Mouse (Mus musculus): ENCODE results near the gene Arhgef28. TPM values are rescaled to one million over a fixed set of nuclear protein-coding genes. Genes with fewer than 3 reads are reported as not detected.

Arhgef28 gene
- polyA plus RNA-seq, 1 experiment, result 0.42 TPM

DNA sequence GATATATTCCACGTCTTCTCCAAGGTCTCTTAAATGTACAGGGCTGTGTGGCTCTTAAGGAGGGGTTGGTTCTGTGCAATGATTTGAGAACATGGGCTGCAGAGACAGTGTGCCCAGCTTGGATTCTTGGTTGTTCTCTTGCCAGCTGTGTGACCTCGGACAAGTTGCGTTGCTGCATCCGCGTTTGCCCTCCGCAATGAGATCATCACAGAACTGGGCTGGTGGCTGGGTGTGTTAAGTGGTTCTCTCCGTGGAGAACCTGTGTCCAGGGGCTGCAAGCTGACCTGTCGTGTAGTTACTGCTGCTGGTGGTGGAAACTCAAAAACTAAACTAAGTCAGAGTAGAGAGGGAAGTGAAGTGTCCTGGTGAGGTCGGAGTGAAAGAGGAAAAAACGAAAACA lies 279.9 kb downstream of the Arhgef28 start:
- Histone ChIP-seq H3K4me3 (ENCODE audit: extremely low read depth, insufficient read depth, insufficient read length) (no peak overlapping the region), H3K36me3 (ENCODE audit: control insufficient read depth, insufficient read depth, low read length) (no peaks in the 10 kb centered on the region), H3K27ac (ENCODE audit: insufficient read depth, low read length) (no peak overlapping the region), H3K4me1 (ENCODE audit: control insufficient read depth, insufficient read depth, insufficient read length) (no peaks in the 10 kb centered on the region), H3K27me3 (ENCODE audit: control insufficient read depth, insufficient read depth, low read length) (no peaks in the 10 kb centered on the region)
- WGBS, result 88% methylated on average over 10 of the region's 10 CpGs
- TF ChIP-seq CTCF (IDR thresholded peaks at IDR 0.05; ENCODE audit: extremely low read depth, insufficient read depth, insufficient read length, insufficient replicate concordance) (no peak), POLR2A (IDR thresholded peaks at IDR 0.05; ENCODE audit: low read depth, low read length) (no peak)
- DNase-seq (ENCODE audit: low read depth in 1 of 2, low spot score in 2 of 2), result no peak

DNA sequence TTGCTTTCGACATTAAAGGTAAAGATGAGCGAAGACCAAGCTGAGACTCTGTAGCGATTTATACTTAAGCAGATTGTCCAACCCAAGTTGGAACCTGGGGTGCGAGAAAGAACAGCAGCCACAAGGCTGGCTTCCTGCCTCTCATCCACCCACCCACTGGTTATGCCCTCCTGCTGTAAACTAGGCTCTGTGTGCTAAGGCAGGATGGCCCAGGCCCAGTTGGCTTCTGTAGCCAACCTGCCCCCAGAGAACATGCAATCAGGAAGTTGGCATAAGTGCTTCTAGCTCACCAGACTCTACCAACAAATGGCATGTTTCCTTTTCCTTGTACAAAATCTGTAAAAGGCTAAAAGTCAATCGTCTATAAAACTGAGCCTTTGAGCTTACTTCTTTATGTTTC lies 283.2 kb downstream of the Arhgef28 start:
- no peaks in the 10 kb centered on the region for H3K27me3 ChIP-seq (ENCODE audit: control insufficient read depth, insufficient read depth, low read length)
- no peak overlapping the region for H3K27ac ChIP-seq (ENCODE audit: insufficient read depth, low read length)
- H3K4me1 ChIP-seq (ENCODE audit: control insufficient read depth, insufficient read depth, insufficient read length), result no peaks in the 10 kb centered on the region
- no peak for DNase-seq (ENCODE audit: low read depth in 1 of 2, low spot score in 2 of 2)
- no peak overlapping the region for H3K4me3 ChIP-seq (ENCODE audit: extremely low read depth, insufficient read depth, insufficient read length)
- no peaks in the 10 kb centered on the region for H3K36me3 ChIP-seq (ENCODE audit: control insufficient read depth, insufficient read depth, low read length)
- WGBS, result 77% methylated on average over 5 of the region's 5 CpGs
- TF ChIP-seq POLR2A (IDR thresholded peaks at IDR 0.05; ENCODE audit: low read depth, low read length), result no peak
- TF ChIP-seq CTCF (IDR thresholded peaks at IDR 0.05; ENCODE audit: extremely low read depth, insufficient read depth, insufficient read length, insufficient replicate concordance), result no peak

DNA sequence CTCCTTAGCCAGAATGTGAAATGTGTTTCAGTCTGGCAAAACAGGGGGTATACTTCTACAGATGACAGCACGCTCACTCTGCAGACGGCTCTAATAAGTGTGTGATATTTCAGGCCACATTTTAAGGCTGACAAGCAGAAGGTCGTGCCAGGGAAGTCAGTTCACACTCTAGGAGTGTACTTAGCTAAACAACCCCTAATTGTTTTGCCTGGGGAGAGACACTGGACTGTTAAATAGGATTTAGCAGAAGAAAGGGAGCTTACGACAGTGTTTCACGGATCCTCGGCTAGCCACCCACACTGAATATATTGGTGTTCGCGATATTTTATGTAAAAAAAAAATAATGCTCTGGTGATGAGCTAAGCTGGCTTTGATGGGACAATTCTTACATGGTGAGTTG lies 286.6 kb downstream of the Arhgef28 start:
- no peak for TF ChIP-seq CTCF (IDR thresholded peaks at IDR 0.05; ENCODE audit: extremely low read depth, insufficient read depth, insufficient read length, insufficient replicate concordance)
- Histone ChIP-seq H3K27me3 (ENCODE audit: control insufficient read depth, insufficient read depth, low read length) (no peaks in the 10 kb centered on the region), H3K36me3 (ENCODE audit: control insufficient read depth, insufficient read depth, low read length) (no peaks in the 10 kb centered on the region), H3K4me1 (ENCODE audit: control insufficient read depth, insufficient read depth, insufficient read length) (no peaks in the 10 kb centered on the region), H3K27ac (ENCODE audit: insufficient read depth, low read length) (no peak overlapping the region), H3K4me3 (ENCODE audit: extremely low read depth, insufficient read depth, insufficient read length) (no peak overlapping the region)
- WGBS, result 85% methylated on average over 8 of the region's 8 CpGs
- no peak for DNase-seq (ENCODE audit: low read depth in 1 of 2, low spot score in 2 of 2)

DNA sequence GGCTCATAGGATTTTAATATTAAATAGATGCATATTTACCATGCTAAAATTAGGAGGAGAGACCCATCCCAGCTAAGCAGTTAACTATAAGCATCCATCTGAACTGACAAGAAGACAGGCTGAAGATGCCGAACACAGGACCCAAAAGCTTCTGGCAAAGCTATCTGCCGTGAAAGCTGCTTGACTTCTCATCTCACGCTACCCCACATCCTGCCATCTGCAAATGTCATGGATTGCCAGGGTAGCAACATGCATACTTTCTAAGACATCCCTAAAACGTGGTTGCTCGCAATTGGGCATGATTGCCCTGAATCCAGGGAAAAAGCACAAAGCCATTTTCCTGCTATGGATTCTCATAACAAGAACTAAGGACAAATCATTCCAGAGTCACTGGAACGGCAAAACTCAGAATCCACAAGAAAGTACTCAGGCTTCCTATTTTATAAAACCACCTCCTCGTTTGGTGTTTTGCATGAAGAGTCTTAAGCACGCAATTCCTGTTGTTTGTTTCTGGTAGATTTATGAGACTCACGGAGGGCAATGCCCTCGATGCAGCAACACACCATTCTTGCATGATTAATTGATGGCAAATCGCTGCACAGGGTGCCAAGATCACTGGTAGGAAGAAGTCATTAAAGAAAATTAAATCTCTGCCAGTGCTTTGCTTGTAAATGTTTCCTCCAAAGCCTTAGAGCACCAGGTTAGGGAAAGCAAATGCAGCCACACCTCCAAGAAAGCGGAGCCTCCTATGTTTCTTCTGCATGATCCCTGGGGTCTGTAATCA lies 287.9 kb downstream of the Arhgef28 start:
- H3K27me3 ChIP-seq (ENCODE audit: control insufficient read depth, insufficient read depth, low read length), result no peaks in the 10 kb centered on the region
- no peak for DNase-seq (ENCODE audit: low read depth in 1 of 2, low spot score in 2 of 2)
- no peaks in the 10 kb centered on the region for H3K4me1 ChIP-seq (ENCODE audit: control insufficient read depth, insufficient read depth, insufficient read length)
- no peaks in the 10 kb centered on the region for H3K36me3 ChIP-seq (ENCODE audit: control insufficient read depth, insufficient read depth, low read length)
- H3K4me3 ChIP-seq (ENCODE audit: extremely low read depth, insufficient read depth, insufficient read length), result no peak overlapping the region
- no peak for TF ChIP-seq POLR2A (IDR thresholded peaks at IDR 0.05; ENCODE audit: low read depth, low read length)
- TF ChIP-seq CTCF (IDR thresholded peaks at IDR 0.05; ENCODE audit: extremely low read depth, insufficient read depth, insufficient read length, insufficient replicate concordance), result no peak
- WGBS, result 86% methylated on average over 12 of the region's 12 CpGs
- H3K27ac ChIP-seq (ENCODE audit: insufficient read depth, low read length), result no peak overlapping the region

DNA sequence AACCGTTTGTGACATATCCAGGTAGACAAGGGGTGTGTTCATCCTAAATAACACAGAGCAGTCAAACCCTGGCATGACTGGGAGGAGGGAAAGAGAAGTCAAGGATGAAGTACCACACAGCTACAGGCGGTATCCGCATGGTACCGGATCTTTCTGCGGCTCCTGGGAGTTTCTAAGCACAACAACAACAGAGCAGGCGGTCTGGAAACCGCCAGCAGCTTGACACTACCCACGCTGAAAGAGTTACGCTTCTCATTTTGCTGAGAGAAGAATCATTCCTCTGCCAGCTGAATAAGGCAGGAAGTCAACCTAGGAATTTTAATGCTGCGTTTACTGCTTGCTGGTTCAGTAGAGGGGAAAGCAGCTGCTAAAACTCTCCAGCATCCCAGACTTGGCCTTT lies 295.2 kb downstream of the Arhgef28 start:
- no peaks in the 10 kb centered on the region for H3K36me3 ChIP-seq (ENCODE audit: control insufficient read depth, insufficient read depth, low read length)
- TF ChIP-seq POLR2A (IDR thresholded peaks at IDR 0.05; ENCODE audit: low read depth, low read length) (no peak), CTCF (IDR thresholded peaks at IDR 0.05; ENCODE audit: extremely low read depth, insufficient read depth, insufficient read length, insufficient replicate concordance) (no peak)
- WGBS, result 74% methylated on average over 10 of the region's 10 CpGs
- H3K27ac ChIP-seq (ENCODE audit: insufficient read depth, low read length), result no peak overlapping the region
- H3K27me3 ChIP-seq (ENCODE audit: control insufficient read depth, insufficient read depth, low read length), result no peaks in the 10 kb centered on the region
- no peak overlapping the region for H3K4me3 ChIP-seq (ENCODE audit: extremely low read depth, insufficient read depth, insufficient read length)
- DNase-seq (ENCODE audit: low read depth in 1 of 2, low spot score in 2 of 2), result no peak
- H3K4me1 ChIP-seq (ENCODE audit: control insufficient read depth, insufficient read depth, insufficient read length), result no peaks in the 10 kb centered on the region

DNA sequence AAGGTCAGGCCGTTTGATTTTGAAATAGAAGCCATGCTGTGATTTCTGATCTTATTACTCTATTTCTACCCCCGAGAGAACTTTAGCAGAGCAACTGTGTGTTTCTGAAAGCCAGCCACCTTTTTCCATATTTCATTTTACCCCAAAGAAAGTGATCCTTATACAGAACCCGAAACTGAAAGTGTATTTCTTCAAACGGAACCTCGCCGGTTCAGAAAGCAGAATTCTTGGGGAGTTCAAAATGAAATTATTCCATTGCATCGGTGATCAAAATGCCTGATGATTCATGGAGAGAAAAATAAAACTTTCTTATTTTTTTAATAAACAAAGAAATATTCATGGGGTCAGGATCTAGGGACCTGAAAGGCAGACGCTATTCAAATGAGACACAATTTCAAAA lies 303.4 kb downstream of the Arhgef28 start:
- WGBS, result 67% methylated on average over 8 of the region's 8 CpGs
- no peak overlapping the region for H3K4me3 ChIP-seq (ENCODE audit: extremely low read depth, insufficient read depth, insufficient read length)
- no peaks in the 10 kb centered on the region for H3K4me1 ChIP-seq (ENCODE audit: control insufficient read depth, insufficient read depth, insufficient read length)
- TF ChIP-seq POLR2A (IDR thresholded peaks at IDR 0.05; ENCODE audit: low read depth, low read length), result no peak
- TF ChIP-seq CTCF (IDR thresholded peaks at IDR 0.05; ENCODE audit: extremely low read depth, insufficient read depth, insufficient read length, insufficient replicate concordance), result no peak
- H3K27me3 ChIP-seq (ENCODE audit: control insufficient read depth, insufficient read depth, low read length), result no peaks in the 10 kb centered on the region
- no peaks in the 10 kb centered on the region for H3K36me3 ChIP-seq (ENCODE audit: control insufficient read depth, insufficient read depth, low read length)
- no peak overlapping the region for H3K27ac ChIP-seq (ENCODE audit: insufficient read depth, low read length)
- no peak for DNase-seq (ENCODE audit: low read depth in 1 of 2, low spot score in 2 of 2)

DNA sequence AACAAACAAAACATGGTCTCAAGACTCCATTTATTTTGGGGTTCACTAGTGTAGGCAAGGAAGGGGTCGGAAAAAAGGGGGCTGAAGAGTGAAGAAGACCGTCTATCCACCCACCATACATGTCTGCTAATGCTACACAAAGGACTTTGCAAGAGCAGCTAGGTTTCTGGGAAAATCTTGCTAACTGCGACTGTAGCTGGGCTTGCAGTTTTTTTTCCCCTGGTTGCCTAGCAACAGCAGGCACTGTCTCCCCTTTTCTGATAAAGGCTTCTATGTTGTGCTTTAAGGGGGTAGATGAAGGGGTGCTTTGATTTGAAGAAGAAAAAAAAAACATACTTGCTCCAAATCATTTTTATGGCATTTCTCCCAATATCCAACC lies 305.9 kb downstream of the Arhgef28 start:
- no peak for TF ChIP-seq CTCF (IDR thresholded peaks at IDR 0.05; ENCODE audit: extremely low read depth, insufficient read depth, insufficient read length, insufficient replicate concordance)
- TF ChIP-seq POLR2A (IDR thresholded peaks at IDR 0.05; ENCODE audit: low read depth, low read length), result no peak
- Histone ChIP-seq H3K36me3 (ENCODE audit: control insufficient read depth, insufficient read depth, low read length) (no peaks in the 10 kb centered on the region), H3K27ac (ENCODE audit: insufficient read depth, low read length) (no peak overlapping the region), H3K4me3 (ENCODE audit: extremely low read depth, insufficient read depth, insufficient read length) (no peak overlapping the region), H3K4me1 (ENCODE audit: control insufficient read depth, insufficient read depth, insufficient read length) (no peaks in the 10 kb centered on the region), H3K27me3 (ENCODE audit: control insufficient read depth, insufficient read depth, low read length) (no peaks in the 10 kb centered on the region)
- 76% methylated on average over 3 of the region's 3 CpGs for WGBS
- no peak for DNase-seq (ENCODE audit: low read depth in 1 of 2, low spot score in 2 of 2)
